Mouse (Mus musculus): ENCODE measurements around the gene Bpnt1. TPM values are rescaled to one million over a fixed set of nuclear protein-coding genes. Genes with fewer than 3 reads are reported as not detected.
"Not testable (repeated sequence)": the region's sequence is repeated elsewhere in the genome, so short reads cannot be mapped to it uniquely, and the experiment has no call there.

Bpnt1 gene
- 10 to 100 TPM; 51.3 to 53.3 TPM for total RNA-seq (2021)

GRCm38 (mm10) chr1:185331983-185332430 lies at the start of gene Bpnt1:
Gene Bpnt1, plus strand, starts transcription at chr1:185332149.
- peak; percentile 91 for DNase-seq
- intact Hi-C loops (cut with DNase I), result no loop called here

- intact Hi-C loops (cut with DNase I), result no loop called here
- no peak for DNase-seq
Measured at GRCm38 (mm10) chr1:185282846-185283245, 49.1 kb upstream of the Bpnt1 start.

- intact Hi-C loops (cut with DNase I), result no loop called here
Measured at GRCm38 (mm10) chr1:185283247-185283646, 48.7 kb upstream of the Bpnt1 start.

GRCm38 (mm10) chr1:185284740-185285139 lies 47.2 kb upstream of the Bpnt1 start:
- intact Hi-C loops (cut with DNase I), result no loop called here
- DNase-seq, result peak; percentile 82

More at GRCm38 (mm10) chr1:185283247-185283646, 48.7 kb upstream of the Bpnt1 start:
- no peak for DNase-seq

- intact Hi-C loops (cut with DNase I), result no loop called here
- peak; percentile 89 for DNase-seq
Measured at GRCm38 (mm10) chr1:185285171-185285570, 46.8 kb upstream of the Bpnt1 start.

GRCm38 (mm10) chr1:185287066-185287465 lies 44.9 kb upstream of the Bpnt1 start:
- no peak for DNase-seq
- intact Hi-C loops (cut with DNase I), result no loop called here

GRCm38 (mm10) chr1:185289231-185289630 lies 42.7 kb upstream of the Bpnt1 start:
- DNase-seq, result no peak
- intact Hi-C loops (cut with DNase I), result no loop called here

- intact Hi-C loops (cut with DNase I), result no loop called here
Measured at GRCm38 (mm10) chr1:185291336-185291735, 40.6 kb upstream of the Bpnt1 start.

GRCm38 (mm10) chr1:185292646-185293360 lies 39.1 kb upstream of the Bpnt1 start:
- intact Hi-C loops (cut with DNase I), result no loop called here
- peak; percentile 10 for DNase-seq

More at GRCm38 (mm10) chr1:185291336-185291735, 40.6 kb upstream of the Bpnt1 start:
- no peak for DNase-seq

GRCm38 (mm10) chr1:185296850-185297249 lies 35.1 kb upstream of the Bpnt1 start:
- intact Hi-C loops (cut with DNase I), result no loop called here
- DNase-seq, result no peak

- intact Hi-C loops (cut with DNase I), result no loop called here
- DNase-seq, result no peak
Measured at GRCm38 (mm10) chr1:185298496-185298895, 33.5 kb upstream of the Bpnt1 start.

- no peak for DNase-seq
- intact Hi-C loops (cut with DNase I), result no loop called here
Measured at GRCm38 (mm10) chr1:185302816-185303215, 29.1 kb upstream of the Bpnt1 start.

GRCm38 (mm10) chr1:185306836-185307235 lies 25.1 kb upstream of the Bpnt1 start:
- intact Hi-C loops (cut with DNase I), result no loop called here
- DNase-seq, result no peak

- no peak for DNase-seq
- intact Hi-C loops (cut with DNase I), result no loop called here
Measured at GRCm38 (mm10) chr1:185307645-185308044, 24.3 kb upstream of the Bpnt1 start.

- no peak for DNase-seq
- intact Hi-C loops (cut with DNase I), result no loop called here
Measured at GRCm38 (mm10) chr1:185308334-185308733, 23.6 kb upstream of the Bpnt1 start.

GRCm38 (mm10) chr1:185308908-185309307 lies 23.0 kb upstream of the Bpnt1 start:
- intact Hi-C loops (cut with DNase I), result no loop called here
- DNase-seq, result no peak

- intact Hi-C loops (cut with DNase I), result no loop called here
- DNase-seq, result no peak
Measured at GRCm38 (mm10) chr1:185311949-185312348, 20.0 kb upstream of the Bpnt1 start.

GRCm38 (mm10) chr1:185314546-185314945 lies 17.4 kb upstream of the Bpnt1 start:
- intact Hi-C loops (cut with DNase I), result no loop called here
- DNase-seq, result no peak

- intact Hi-C loops (cut with DNase I), result no loop called here
- no peak for DNase-seq
Measured at GRCm38 (mm10) chr1:185315846-185316568, 15.9 kb upstream of the Bpnt1 start.

GRCm38 (mm10) chr1:185327754-185328345 lies 4.1 kb upstream of the Bpnt1 start:
- DNase-seq; intact Hi-C loops (cut with DNase I): not testable (repeated sequence)
